Mouse (Mus musculus) testis, adult 2 months (tissue): ENCODE measurements at regions not wholly inside any gene's neighbourhood (a gene's known extent, or its start where the extent isn't known, plus 50 kb on each side); places are given as distances from the start of the nearest gene placed in this dataset.

Experiments
- H3K27ac ChIP-seq: fragments of 200-500 bp; 2 replicates; pipeline ENCODE4 v1.5.1; 2012; ENCODE audit warnings: low read depth, low read length; ENCODE audit not compliant: control insufficient read depth, insufficient read depth
- H3K27me3 ChIP-seq: fragments of 200-500 bp; 2 replicates; pipeline ENCODE4 v1.6.1; 2012; ENCODE audit warnings: mild to moderate bottlenecking, low read length, moderate library complexity; ENCODE audit not compliant: control insufficient read depth, insufficient read depth
- H3K36me3 ChIP-seq: fragments of 200-500 bp; 2 replicates; pipeline ENCODE4 v1.6.1; 2012; ENCODE audit warnings: mild to moderate bottlenecking, low read length; ENCODE audit not compliant: control insufficient read depth, insufficient read depth
- H3K4me1 ChIP-seq: fragments of 200-500 bp; 2 replicates; pipeline ENCODE4 v1.6.1; 2012; ENCODE audit warnings: low read length; ENCODE audit not compliant: control insufficient read depth, insufficient read depth
- H3K4me3 ChIP-seq: fragments of 200-500 bp; 2 replicates; pipeline ENCODE4 v1.5.1; 2012; ENCODE audit warnings: low read depth, mild to moderate bottlenecking, low read length, moderate library complexity, mixed read lengths; ENCODE audit not compliant: control insufficient read depth
- CTCF ChIP-seq: fragments of 200-500 bp; IDR thresholded peaks from 2 replicates; pipeline ENCODE4 v1.5.1; 2012; ENCODE audit warnings: low read depth, mild to moderate bottlenecking, inconsistent platforms, low read length, moderate library complexity; ENCODE audit not compliant: control insufficient read depth, insufficient read depth, insufficient replicate concordance
- POLR2A ChIP-seq: fragments of 200-500 bp; IDR thresholded peaks from 2 replicates; pipeline ENCODE4 v1.6.1; 2012; ENCODE audit warnings: low read depth, mild to moderate bottlenecking, inconsistent platforms, low read length, moderate library complexity; ENCODE audit not compliant: control insufficient read depth

DNA sequence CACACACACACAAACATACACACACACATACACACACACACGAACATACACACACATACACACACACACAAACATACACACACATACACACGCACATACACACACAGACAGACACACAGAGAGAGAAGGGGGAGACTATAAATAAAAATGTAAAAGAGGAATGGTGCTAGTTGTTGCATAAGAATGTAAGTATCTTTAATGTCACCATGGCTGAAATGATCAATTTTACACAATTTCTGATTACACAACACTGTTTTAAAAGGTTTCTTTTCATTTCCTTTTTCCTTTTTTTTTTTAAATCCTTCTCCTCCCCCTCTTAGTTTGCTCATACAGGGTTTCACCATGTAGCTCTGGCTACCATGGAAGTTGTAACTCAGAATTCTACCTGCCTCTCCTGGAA, 125.9 kb upstream of the Atp6ap2 start:
- H3K27me3 ChIP-seq = no peaks in the 10 kb centered on the region

DNA sequence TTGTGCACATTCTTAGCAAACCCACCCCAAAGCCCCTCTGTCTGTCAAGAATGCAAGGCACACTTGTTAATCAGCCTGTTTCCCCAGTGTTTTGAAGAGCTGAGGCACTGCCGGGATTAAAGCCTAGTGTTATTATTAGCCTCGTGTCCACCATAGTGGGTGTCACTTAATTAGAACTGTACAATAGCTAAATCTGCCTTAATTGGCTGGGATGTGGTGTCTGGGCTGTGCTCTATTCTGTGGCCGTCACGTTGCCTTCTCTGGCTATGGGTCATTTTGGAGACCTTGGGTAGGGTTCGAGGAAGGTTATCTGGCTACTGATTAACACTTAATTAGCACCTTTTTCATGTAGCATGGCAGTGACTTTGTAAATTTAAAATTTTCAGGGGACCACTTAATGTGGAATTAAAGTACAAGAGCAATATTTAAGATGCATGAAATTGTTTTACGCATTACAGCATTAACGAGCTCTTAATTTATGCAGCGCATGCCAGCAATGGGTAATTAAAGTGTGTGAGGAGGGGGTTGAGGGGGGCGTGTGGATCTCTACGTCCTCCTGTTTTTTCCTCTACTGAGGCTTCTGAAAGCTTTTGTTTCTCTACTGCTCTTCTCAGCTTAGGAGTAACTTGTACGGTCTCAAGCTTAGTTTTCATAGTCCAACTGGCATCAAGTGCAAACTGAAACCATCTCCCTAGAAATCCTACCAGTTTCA, 124.5 kb upstream of the Atp6ap2 start:
- TF ChIP-seq CTCF = no peak
- no peak for TF ChIP-seq POLR2A
- H3K36me3 ChIP-seq = no peaks in the 10 kb centered on the region
- H3K4me1 ChIP-seq = no peaks in the 10 kb centered on the region
- H3K27ac ChIP-seq = no peak overlapping the region
- no peak overlapping the region for H3K4me3 ChIP-seq
- no peaks in the 10 kb centered on the region for H3K27me3 ChIP-seq

More for the DNA sequence above, 125.9 kb upstream of the Atp6ap2 start:
- no peak for TF ChIP-seq POLR2A
- Histone ChIP-seq H3K4me1 (no peaks in the 10 kb centered on the region), H3K4me3 (no peak overlapping the region), H3K36me3 (no peaks in the 10 kb centered on the region), H3K27ac (no peak overlapping the region)

DNA sequence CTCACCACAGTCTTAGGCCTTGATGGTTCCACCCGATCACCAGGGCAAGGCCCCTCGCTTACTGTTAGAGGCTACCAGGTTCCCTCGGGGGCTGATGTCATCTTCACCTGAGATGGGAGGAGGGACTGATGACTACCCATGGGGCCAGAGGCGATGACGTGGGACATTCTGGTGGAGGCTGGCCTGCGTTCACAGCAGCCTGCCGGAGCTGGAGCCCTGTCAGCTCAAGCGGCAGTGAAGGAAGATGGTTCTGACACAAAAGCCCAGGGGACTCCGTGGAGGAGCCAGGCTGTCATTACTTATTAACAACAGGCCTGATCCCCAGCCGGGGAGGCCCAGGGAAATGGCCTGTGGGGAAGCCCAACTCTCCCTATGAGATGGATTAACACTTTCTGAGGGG, 121.3 kb upstream of the Atp6ap2 start:
- Histone ChIP-seq H3K27ac (no peak overlapping the region), H3K36me3 (no peaks in the 10 kb centered on the region), H3K4me3 (no peak overlapping the region), H3K4me1 (no peaks in the 10 kb centered on the region), H3K27me3 (no peaks in the 10 kb centered on the region)
- TF ChIP-seq POLR2A = no peak
- TF ChIP-seq CTCF = no peak

DNA sequence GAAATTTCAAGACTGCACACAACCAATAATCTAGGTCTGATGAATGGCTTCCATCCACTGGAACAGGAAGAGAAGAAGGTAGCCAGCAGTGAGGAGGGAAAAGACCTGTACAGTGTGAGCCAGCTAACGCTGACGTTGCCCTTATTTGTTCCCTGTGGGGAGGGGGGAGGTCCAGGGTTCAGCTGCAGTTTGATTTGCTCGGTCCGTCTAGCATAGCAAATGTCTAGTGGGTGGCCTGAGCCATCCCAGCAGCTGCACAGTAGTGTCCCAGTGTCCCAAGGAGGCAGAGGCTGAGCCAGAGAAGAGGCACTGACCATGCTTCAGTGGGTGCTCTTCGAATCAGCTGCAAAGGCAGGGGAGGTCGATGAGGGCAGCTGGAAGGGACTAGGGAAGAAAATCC, 120.7 kb upstream of the Atp6ap2 start:
- Histone ChIP-seq H3K27ac (no peak overlapping the region), H3K4me3 (no peak overlapping the region), H3K27me3 (no peaks in the 10 kb centered on the region), H3K36me3 (no peaks in the 10 kb centered on the region), H3K4me1 (no peaks in the 10 kb centered on the region)
- TF ChIP-seq CTCF (no peak), POLR2A (no peak)

DNA sequence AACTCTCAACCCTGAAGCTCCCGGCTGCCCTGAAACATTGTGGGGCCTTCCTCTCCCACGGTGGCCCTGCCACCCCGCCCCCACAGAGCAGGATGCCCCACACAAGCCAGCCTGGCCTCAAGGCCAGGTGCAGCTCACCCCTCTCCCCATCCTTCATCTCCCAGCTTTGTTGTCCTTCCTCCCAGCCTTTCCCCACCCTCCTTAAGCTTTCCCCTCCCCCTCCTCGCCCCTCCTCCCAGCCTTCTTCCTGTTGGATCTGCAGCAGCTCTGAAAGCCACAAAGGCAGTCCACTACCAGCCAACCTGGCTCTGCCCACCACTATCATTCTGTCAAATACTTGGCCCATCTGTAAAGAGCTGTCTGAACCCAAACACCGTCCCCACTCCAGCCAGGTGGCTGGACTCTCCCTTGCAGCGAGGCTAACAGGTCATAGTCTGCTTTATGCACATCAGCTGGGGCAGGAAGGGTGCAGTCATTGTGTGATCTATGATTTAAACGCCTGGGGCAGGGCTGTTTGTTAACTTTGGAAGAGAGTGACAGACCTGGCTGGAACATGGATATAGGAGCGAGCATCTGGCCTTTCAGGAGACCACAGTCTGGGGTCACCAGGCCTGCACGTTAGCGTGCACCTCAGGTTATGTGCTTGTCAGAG, 119.9 kb upstream of the Atp6ap2 start:
- Histone ChIP-seq H3K4me3 (no peak overlapping the region), H3K4me1 (no peaks in the 10 kb centered on the region), H3K36me3 (no peaks in the 10 kb centered on the region), H3K27ac (no peak overlapping the region), H3K27me3 (no peaks in the 10 kb centered on the region)
- no peak for TF ChIP-seq CTCF
- TF ChIP-seq POLR2A = no peak

DNA sequence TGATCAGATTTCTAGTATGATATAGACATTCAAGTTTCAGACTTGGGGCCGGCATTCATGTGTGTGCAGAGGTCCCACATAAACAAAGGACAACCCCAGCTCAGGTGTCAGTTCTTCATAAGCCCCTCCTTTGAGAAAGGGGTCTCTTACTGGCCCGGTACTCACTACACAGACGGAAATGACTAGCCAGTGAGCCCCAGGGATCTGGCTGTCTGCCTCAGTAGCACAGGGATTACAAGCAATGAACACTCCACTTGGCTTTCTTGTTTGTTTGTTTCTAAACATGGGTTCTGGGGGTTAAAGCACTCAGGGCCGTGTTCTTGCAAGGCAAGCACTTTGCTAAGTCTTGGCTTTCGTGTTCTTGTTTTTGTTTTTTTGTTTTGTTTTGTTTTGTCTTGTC, 115.3 kb upstream of the Atp6ap2 start:
- no peak overlapping the region for H3K27ac ChIP-seq
- no peak overlapping the region for H3K4me3 ChIP-seq
- H3K4me1 ChIP-seq = no peaks in the 10 kb centered on the region
- no peaks in the 10 kb centered on the region for H3K36me3 ChIP-seq
- TF ChIP-seq CTCF (no peak), POLR2A (no peak)
- H3K27me3 ChIP-seq = no peaks in the 10 kb centered on the region

DNA sequence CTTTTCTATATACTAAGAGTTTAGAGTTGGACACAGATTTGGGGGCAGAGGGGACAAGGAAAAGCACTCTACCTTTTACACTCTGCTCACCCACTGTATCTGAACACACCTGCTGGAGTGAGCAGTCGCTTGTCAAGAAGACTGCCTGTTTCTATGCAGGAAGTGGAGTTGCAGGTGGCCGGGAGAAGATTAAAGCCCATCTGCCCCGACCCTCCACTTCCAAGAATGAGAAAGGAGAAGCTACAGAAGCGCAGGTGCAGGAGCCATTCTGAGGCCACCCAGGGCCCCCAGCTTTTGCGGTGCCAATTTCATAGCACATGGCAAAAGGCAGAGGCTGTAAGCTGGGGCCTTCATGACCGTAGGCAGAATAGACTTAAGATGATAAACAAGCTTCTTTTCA, 108.4 kb upstream of the Atp6ap2 start:
- H3K4me3 ChIP-seq = no peak overlapping the region
- no peak overlapping the region for H3K27ac ChIP-seq
- H3K27me3 ChIP-seq = no peaks in the 10 kb centered on the region

More for the DNA sequence above, 108.4 kb upstream of the Atp6ap2 start:
- no peaks in the 10 kb centered on the region for H3K36me3 ChIP-seq
- no peaks in the 10 kb centered on the region for H3K4me1 ChIP-seq
- TF ChIP-seq POLR2A (no peak), CTCF (no peak)
